Mouse (Mus musculus) ovary, postnatal 10 days (tissue): ENCODE measurements around the gene Mapk1ip1.
A peak's percentile ranks its signal among the peaks of the same experiment; 100 is the strongest.

ENCODE experiments used
- DNase-seq: peaks from one replicate; pipeline ENCODE4 v3.0.0; 2022; ENCODE audit warnings: low spot score

The Mapk1ip1 gene

DNA sequence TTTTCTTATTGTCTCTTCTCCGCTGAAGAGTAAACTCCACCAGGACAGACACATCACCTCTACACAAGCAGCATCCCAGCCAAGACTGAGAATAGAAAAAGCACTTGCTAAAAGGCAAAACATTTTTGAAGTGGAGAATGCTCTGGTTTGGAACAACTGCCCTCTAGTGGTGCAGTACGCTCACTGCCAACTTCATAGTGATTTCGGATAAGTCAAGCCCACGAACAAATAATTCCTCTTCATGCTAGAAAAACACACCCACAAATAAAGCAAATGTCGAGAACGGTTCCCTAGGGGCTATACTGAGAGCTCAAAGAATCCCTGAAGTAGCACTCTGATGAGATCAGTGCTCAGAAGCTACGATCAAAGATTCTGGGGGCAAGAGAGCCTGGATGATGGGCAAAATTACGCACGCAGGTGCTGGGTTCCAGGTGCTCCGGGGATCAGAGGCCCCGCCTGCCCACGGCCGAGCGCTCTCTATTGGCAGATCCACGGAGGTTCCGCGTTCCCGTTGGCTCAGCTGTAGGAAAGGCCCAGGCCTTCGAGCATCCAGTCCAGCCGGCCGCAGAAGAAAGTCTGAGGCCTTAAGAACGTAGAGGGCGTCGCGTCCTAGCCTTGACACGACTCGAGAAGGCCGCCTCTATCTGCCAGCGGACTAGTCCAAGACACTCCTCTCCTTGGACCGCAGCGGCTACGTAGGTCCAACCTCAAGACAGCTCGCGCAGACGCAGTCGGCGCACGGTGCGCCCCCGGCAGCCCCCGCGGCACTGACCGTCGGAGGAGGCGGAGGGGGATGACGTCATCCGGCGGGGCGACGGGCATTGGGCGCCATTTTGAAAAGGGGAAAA is at the start of gene Mapk1ip1, which contains the start of gene Ppp2r2d:
Mapk1ip1 (minus strand) TSS at position 730 of the 848 bp plus-strand sequence.
Ppp2r2d (plus strand) TSS at position 536 of the 848 bp plus-strand sequence.
- peak; percentile 92 for DNase-seq

- DNase-seq = no peak
These were observed 39.6 kb upstream of the Mapk1ip1 start for GRCm38 (mm10) chr7:138885365-138886289.

GRCm38 (mm10) chr7:138883724-138884123 is 37.7 kb upstream of the Mapk1ip1 start:
- no peak for DNase-seq

GRCm38 (mm10) chr7:138875031-138875430 is 29.0 kb upstream of the Mapk1ip1 start:
- DNase-seq = no peak

- DNase-seq = no peak
These were observed 26.9 kb upstream of the Mapk1ip1 start for GRCm38 (mm10) chr7:138872956-138873355.

DNA sequence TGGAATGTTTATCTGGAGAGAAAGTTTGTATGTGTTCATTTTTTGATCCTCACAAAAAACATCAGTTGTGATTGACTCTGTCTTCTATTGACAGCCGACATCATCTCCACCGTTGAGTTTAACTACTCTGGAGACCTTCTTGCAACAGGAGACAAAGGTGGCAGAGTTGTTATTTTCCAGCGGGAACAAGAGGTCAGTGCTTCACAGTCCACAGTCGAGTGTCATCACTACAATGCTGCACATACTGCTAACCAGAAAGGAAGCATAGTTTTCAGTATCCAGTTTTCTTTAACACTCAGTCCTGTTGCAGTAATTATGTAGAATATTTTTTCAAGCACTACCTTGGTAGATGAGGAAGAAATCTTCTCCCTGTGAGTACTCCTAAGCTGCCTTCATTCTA is 22.2 kb upstream of the Mapk1ip1 start:
- no peak for DNase-seq

- DNase-seq = no peak
These were observed 21.2 kb upstream of the Mapk1ip1 start for GRCm38 (mm10) chr7:138867286-138867685.

- DNase-seq = no peak
These were observed 18.7 kb upstream of the Mapk1ip1 start for GRCm38 (mm10) chr7:138864776-138865175.

GRCm38 (mm10) chr7:138863950-138864572 is 18.0 kb upstream of the Mapk1ip1 start:
- no peak for DNase-seq

- no peak for DNase-seq
These were observed 10.6 kb upstream of the Mapk1ip1 start for GRCm38 (mm10) chr7:138856670-138857069.

DNA sequence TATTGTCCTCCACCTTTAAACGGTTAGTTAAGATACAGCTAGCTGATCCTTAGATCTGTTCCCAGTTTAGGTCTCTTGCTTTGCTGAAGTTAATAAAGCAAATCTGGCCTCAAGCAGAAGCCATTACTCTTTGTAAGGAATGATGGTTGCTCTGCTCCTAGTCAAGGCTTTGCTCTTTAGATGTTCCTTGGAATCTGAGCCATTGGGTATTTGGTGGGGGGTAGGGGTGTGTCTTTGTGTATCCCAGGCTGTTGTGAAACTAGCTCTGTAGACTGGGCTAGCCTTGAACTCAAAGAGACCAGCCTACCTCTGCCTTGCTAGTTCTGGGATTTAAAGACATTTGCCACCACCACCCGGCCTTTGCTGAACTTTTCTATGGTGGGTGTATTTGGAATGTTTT is 8.1 kb upstream of the Mapk1ip1 start:
- no peak for DNase-seq

GRCm38 (mm10) chr7:138853417-138854031 is 7.5 kb upstream of the Mapk1ip1 start:
- DNase-seq = no peak

- no peak for DNase-seq
These were observed 4.0 kb upstream of the Mapk1ip1 start for GRCm38 (mm10) chr7:138850083-138850482.

- DNase-seq = no peak
These were observed 2.2 kb upstream of the Mapk1ip1 start for GRCm38 (mm10) chr7:138848028-138848920.

GRCm38 (mm10) chr7:138847316-138848027 is 1.4 kb upstream of the Mapk1ip1 start:
- no peak for DNase-seq

DNA sequence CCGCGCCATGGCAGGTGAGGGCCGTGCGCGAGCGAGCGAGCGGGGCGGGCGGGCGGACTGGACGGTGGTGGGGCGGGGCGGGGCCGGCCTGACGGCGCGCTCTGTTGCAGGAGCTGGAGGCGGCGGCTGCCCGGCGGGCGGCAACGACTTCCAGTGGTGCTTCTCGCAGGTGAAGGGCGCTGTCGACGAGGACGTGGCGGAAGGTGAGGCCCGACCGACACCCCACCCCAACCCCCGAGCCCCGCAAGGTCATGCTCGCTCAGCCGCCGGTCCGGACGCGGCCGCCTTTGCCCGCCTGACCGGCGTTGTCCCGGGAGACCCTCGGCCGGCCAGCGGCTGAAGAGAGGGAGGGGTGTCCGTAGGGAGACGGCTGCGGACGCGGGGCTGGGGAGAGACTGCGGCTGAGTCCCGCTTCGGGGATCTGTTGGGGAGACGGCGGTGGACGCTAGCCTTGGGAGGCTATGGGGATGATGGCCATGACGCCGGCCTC is 474 bp upstream of the Mapk1ip1 start:
- DNase-seq = no peak

DNA sequence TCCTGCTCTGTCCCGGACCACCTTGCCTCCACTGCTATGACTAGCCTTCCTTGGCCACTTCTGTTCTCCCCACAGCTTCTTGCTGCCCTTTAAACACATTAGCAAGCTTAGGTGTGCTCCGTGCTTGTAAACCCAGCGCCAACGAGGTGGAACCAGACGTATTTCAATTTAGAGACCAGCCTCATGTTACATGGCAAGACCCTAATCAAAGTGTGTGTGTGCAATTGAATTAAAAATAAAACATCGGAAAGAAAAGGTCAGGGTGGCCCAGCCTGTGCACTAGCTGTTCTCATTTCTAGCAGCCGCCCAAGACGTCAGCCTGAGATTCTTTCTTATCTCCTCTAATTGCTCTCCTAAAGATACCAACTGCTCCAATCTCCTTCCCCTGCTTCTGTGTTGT is 962 bp downstream of the Mapk1ip1 start:
- no peak for DNase-seq

- DNase-seq = no peak
These were observed 2.7 kb downstream of the Mapk1ip1 start for GRCm38 (mm10) chr7:138843421-138843820.

- DNase-seq = no peak
These were observed 4.5 kb downstream of the Mapk1ip1 start for GRCm38 (mm10) chr7:138841436-138842151.
